Mouse (Mus musculus) heart, embryonic 13.5 days (tissue): ENCODE measurements around the gene Fsd1l. TPM values are rescaled to one million over a fixed set of nuclear protein-coding genes. Genes with fewer than 3 reads are reported as not detected.
"Not testable (repeated sequence)": the region's sequence is repeated elsewhere in the genome, so short reads cannot be mapped to it uniquely, and the experiment has no call there.

Experiments
- ATAC-seq: fragments of 200-750 bp; cut with Nextera tagmentation; 2 replicates; pipeline ENCODE4 v1.8.0; 2017; ENCODE audit warnings: moderate TSS enrichment; ENCODE audit not compliant: insufficient number of reproducible peaks, low FRiP score, low TSS enrichment; ENCODE audit errors: extremely low read depth
- H3K27ac ChIP-seq: fragments of 300-500 bp; sonication (generic); replicated peaks from 2 replicates; pipeline ENCODE4 v1.5.1; 2015; ENCODE audit warnings: moderate library complexity, mild to moderate bottlenecking, inconsistent platforms
- H3K27me3 ChIP-seq: fragments of 300-500 bp; sonication (generic); replicated peaks from 2 replicates; pipeline ENCODE4 v1.6.1; 2015; ENCODE audit warnings: mild to moderate bottlenecking, inconsistent platforms
- H3K36me3 ChIP-seq: fragments of 300-500 bp; sonication (generic); 2 replicates; pipeline ENCODE4 v1.6.1; 2015; ENCODE audit warnings: mild to moderate bottlenecking, inconsistent platforms
- H3K4me1 ChIP-seq: fragments of 300-500 bp; sonication (generic); 2 replicates; pipeline ENCODE4 v1.6.1; 2015; ENCODE audit warnings: inconsistent platforms
- H3K4me2 ChIP-seq: fragments of 300-500 bp; sonication (generic); 2 replicates; pipeline ENCODE4 v1.6.1; 2015; ENCODE audit warnings: inconsistent platforms, mild to moderate bottlenecking, moderate library complexity
- H3K4me3 ChIP-seq: fragments of 300-500 bp; sonication (generic); 2 replicates; pipeline ENCODE4 v1.5.1; 2015; ENCODE audit warnings: moderate library complexity, mild to moderate bottlenecking, inconsistent platforms
- H3K9ac ChIP-seq: fragments of 300-500 bp; sonication (generic); 2 replicates; pipeline ENCODE4 v1.6.1; 2015; ENCODE audit warnings: inconsistent platforms, mild to moderate bottlenecking, moderate library complexity
- H3K9me3 ChIP-seq: fragments of 300-500 bp; sonication (generic); 2 replicates; pipeline ENCODE4 v1.6.1; 2016; ENCODE audit warnings: inconsistent platforms
- WGBS: fragments of 180-500 bp; shearing (Covaris S2); methylation state at CpG from one replicate; pipeline ENCODE4 v1.1.7; 2015; ENCODE audit warnings: mixed read lengths; 5-methylcytosine and 5-hydroxymethylcytosine counted together
- polyA plus RNA-seq: library from polyadenylated mRNA; unstranded; fragments of >200 nt; fragmentation: Nextera tagmentation; extraction: Ambion mirVana; gene quantifications from 2 replicates; pipeline ENCODE4 v1.2.1, GENCODE M21; 2015

Gene Fsd1l
- polyA plus RNA-seq, 1 experiment from 2014 or later: 9.8 TPM

GRCm38 (mm10) chr4:53710555-53711328 lies 79.5 kb downstream of the Fsd1l start:
- no peaks in the 10 kb centered on the region for H3K36me3 ChIP-seq
- H3K27me3 ChIP-seq: no peaks in the 10 kb centered on the region
- 72% methylated on average over 6 of the region's 6 CpGs for WGBS
- H3K4me2 ChIP-seq: no peak overlapping the region
- no peak overlapping the region for H3K27ac ChIP-seq
- no peak for ATAC-seq
- H3K9me3 ChIP-seq: no peaks in the 10 kb centered on the region
- no peak overlapping the region for H3K9ac ChIP-seq
- H3K4me1 ChIP-seq: peaks cover 11% of the 10 kb centered on the region
- H3K4me3 ChIP-seq: no peak overlapping the region

GRCm38 (mm10) chr4:53713704-53714050 lies 82.4 kb downstream of the Fsd1l start, which contains the start of gene Fktn:
TSS of gene Fktn (plus strand) at chr4:53713998.
- Histone ChIP-seq H3K27me3 (no peaks in the 10 kb centered on the region), H3K27ac (peak within 1 kb of the TSS; percentile 82), H3K36me3 (no peaks in the 10 kb centered on the region), H3K4me1 (peaks cover 18% of the 10 kb centered on the region), H3K9ac (peak within 1 kb of the TSS; percentile 90), H3K4me2 (peak within 1 kb of the TSS; percentile 97), H3K9me3 (no peaks in the 10 kb centered on the region), H3K4me3 (peak within 1 kb of the TSS; percentile 93)
- ATAC-seq: peak; percentile 21; the same call in 1 of the 2 replicates
- WGBS: 6% methylated on average over 7 of the region's 7 CpGs

- ATAC-seq: peak; percentile 71
- H3K9me3 ChIP-seq: no peaks in the 10 kb centered on the region
- 2% methylated on average over 58 of the region's 58 CpGs for WGBS
- no peaks in the 10 kb centered on the region for H3K36me3 ChIP-seq
- peak overlapping the region; percentile 93 for H3K4me3 ChIP-seq
- peaks cover 18% of the 10 kb centered on the region for H3K4me1 ChIP-seq
- H3K27me3 ChIP-seq: no peaks in the 10 kb centered on the region
- H3K27ac ChIP-seq: peak overlapping the region; percentile 82
- H3K9ac ChIP-seq: peak overlapping the region; percentile 90
- peak overlapping the region; percentile 97 for H3K4me2 ChIP-seq
Measured at GRCm38 (mm10) chr4:53714051-53714814, 83.0 kb downstream of the Fsd1l start.

- Histone ChIP-seq H3K27ac (no peak overlapping the region), H3K36me3 (peaks cover 9% of the 10 kb centered on the region), H3K27me3 (no peaks in the 10 kb centered on the region), H3K4me3 (no peak overlapping the region), H3K9ac (no peak overlapping the region), H3K4me1 (peaks cover 18% of the 10 kb centered on the region), H3K9me3 (no peaks in the 10 kb centered on the region), H3K4me2 (no peak overlapping the region)
- no peak for ATAC-seq
Measured at GRCm38 (mm10) chr4:53715977-53716376, 84.7 kb downstream of the Fsd1l start.

GRCm38 (mm10) chr4:53717546-53717945 lies 86.3 kb downstream of the Fsd1l start:
- H3K9ac ChIP-seq: no peak overlapping the region
- WGBS: 51% methylated on average over 4 of the region's 4 CpGs
- H3K27me3 ChIP-seq: no peaks in the 10 kb centered on the region
- peaks cover 18% of the 10 kb centered on the region for H3K4me1 ChIP-seq
- H3K4me2 ChIP-seq: no peak overlapping the region
- H3K27ac ChIP-seq: no peak overlapping the region
- H3K4me3 ChIP-seq: no peak overlapping the region
- H3K9me3 ChIP-seq: no peaks in the 10 kb centered on the region
- H3K36me3 ChIP-seq: peaks cover 17% of the 10 kb centered on the region
- ATAC-seq: no peak

- peaks cover 17% of the 10 kb centered on the region for H3K36me3 ChIP-seq
- H3K9me3 ChIP-seq: no peaks in the 10 kb centered on the region
- WGBS: 62% methylated on average over 5 of the region's 5 CpGs
- H3K4me1 ChIP-seq: peaks cover 18% of the 10 kb centered on the region
- H3K27me3 ChIP-seq: no peaks in the 10 kb centered on the region
- peak overlapping the region; percentile 52 for H3K27ac ChIP-seq
- H3K9ac ChIP-seq: no peak overlapping the region
- ATAC-seq: no peak
- no peak overlapping the region for H3K4me2 ChIP-seq
- no peak overlapping the region for H3K4me3 ChIP-seq
Measured at GRCm38 (mm10) chr4:53718261-53718660, 87.0 kb downstream of the Fsd1l start.

- 88% methylated on average over 4 of the region's 4 CpGs for WGBS
- no peak for ATAC-seq
- no peak overlapping the region for H3K27ac ChIP-seq
- H3K9me3 ChIP-seq: no peaks in the 10 kb centered on the region
- no peak overlapping the region for H3K4me2 ChIP-seq
- peaks cover 49% of the 10 kb centered on the region for H3K36me3 ChIP-seq
- no peak overlapping the region for H3K9ac ChIP-seq
- no peaks in the 10 kb centered on the region for H3K27me3 ChIP-seq
- no peak overlapping the region for H3K4me3 ChIP-seq
- peaks cover 6% of the 10 kb centered on the region for H3K4me1 ChIP-seq
Measured at GRCm38 (mm10) chr4:53722506-53722905, 91.2 kb downstream of the Fsd1l start.

- peaks cover 67% of the 10 kb centered on the region for H3K36me3 ChIP-seq
- H3K4me1 ChIP-seq, H3K27ac ChIP-seq, H3K27me3 ChIP-seq, H3K4me3 ChIP-seq, H3K9me3 ChIP-seq, H3K9ac ChIP-seq, ATAC-seq, H3K4me2 ChIP-seq: not testable (repeated sequence)
- WGBS: 94% methylated on average over 2 of the region's 2 CpGs
Measured at GRCm38 (mm10) chr4:53726100-53726499, 94.8 kb downstream of the Fsd1l start.

- no peak for ATAC-seq
- Histone ChIP-seq H3K27ac (no peak overlapping the region), H3K9ac (no peak overlapping the region)
Measured at GRCm38 (mm10) chr4:53728121-53728520, 96.8 kb downstream of the Fsd1l start.

GRCm38 (mm10) chr4:53738956-53739616 lies 107.8 kb downstream of the Fsd1l start:
- 43% methylated on average over 6 of the region's 6 CpGs for WGBS

More at GRCm38 (mm10) chr4:53728121-53728520, 96.8 kb downstream of the Fsd1l start:
- H3K4me1 ChIP-seq: no peaks in the 10 kb centered on the region
- no peaks in the 10 kb centered on the region for H3K9me3 ChIP-seq
- H3K4me3 ChIP-seq: no peak overlapping the region
- WGBS: 88% methylated on average over 1 of the region's 1 CpGs
- no peaks in the 10 kb centered on the region for H3K27me3 ChIP-seq
- no peak overlapping the region for H3K4me2 ChIP-seq
- H3K36me3 ChIP-seq: peaks cover 78% of the 10 kb centered on the region

GRCm38 (mm10) chr4:53749831-53750230 lies 118.6 kb downstream of the Fsd1l start:
- H3K27ac ChIP-seq: no peak overlapping the region
- no peaks in the 10 kb centered on the region for H3K27me3 ChIP-seq
- no peaks in the 10 kb centered on the region for H3K4me1 ChIP-seq
- no peaks in the 10 kb centered on the region for H3K9me3 ChIP-seq
- no peak overlapping the region for H3K9ac ChIP-seq
- H3K4me2 ChIP-seq: no peak overlapping the region
- H3K36me3 ChIP-seq: peaks cover 48% of the 10 kb centered on the region
- no peak overlapping the region for H3K4me3 ChIP-seq
- ATAC-seq: no peak

More at GRCm38 (mm10) chr4:53738956-53739616, 107.8 kb downstream of the Fsd1l start:
- H3K4me1 ChIP-seq: no peaks in the 10 kb centered on the region
- H3K27me3 ChIP-seq: no peaks in the 10 kb centered on the region
- no peak overlapping the region for H3K27ac ChIP-seq
- no peak overlapping the region for H3K9ac ChIP-seq
- no peak overlapping the region for H3K4me2 ChIP-seq
- H3K36me3 ChIP-seq: peaks cover 74% of the 10 kb centered on the region
- ATAC-seq: no peak
- H3K4me3 ChIP-seq: no peak overlapping the region
- H3K9me3 ChIP-seq: no peaks in the 10 kb centered on the region
